Mouse (Mus musculus) T-cell, adult 2 months (primary cell): ENCODE data around the gene Gm44503.

Source experiments
- DNase-seq: peaks from one replicate; pipeline ENCODE4 v3.0.0; 2022; ENCODE audit warnings: low spot score

The Gm44503 gene

DNA sequence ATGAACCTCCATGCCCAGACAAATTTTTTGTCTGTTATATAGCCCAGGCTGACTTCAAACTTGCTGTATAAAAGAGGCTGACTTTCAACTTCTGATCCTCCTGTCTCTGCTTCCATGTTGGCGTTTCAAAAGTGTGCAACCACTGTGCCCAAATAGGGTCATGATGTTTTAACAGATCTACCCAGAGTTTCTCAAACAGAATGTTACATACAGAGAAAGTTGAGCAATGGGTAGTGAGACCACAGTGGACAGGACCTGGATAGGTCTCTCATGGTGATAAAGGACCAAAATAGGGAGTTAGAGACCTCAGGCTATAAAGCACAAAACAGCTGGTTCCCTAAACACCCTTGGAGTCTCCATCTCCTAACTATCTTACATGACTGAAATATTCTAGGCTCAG lies 71.8 kb downstream of the Gm44503 start:
- DNase-seq = no peak

GRCm38 (mm10) chr9:73031421-73031820 lies 72.8 kb downstream of the Gm44503 start:
- no peak for DNase-seq

DNA sequence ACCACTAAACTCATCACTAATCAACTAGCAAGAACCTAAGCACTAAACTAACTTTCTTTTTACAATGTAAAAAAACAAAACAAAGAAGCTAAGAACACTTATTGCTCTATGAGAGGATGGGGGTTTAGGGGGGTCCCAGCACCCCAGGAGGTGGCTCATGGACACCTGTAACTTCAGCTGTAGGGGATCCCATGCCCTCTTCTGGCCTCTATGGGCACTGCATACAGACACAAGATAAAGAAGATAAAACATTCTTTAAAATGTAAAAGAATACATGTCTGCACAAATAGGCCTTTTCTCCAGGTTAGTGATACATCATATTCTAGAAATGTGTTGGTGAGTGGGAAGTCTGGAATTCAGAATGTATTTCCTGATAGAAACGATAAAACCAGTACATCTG lies 74.8 kb downstream of the Gm44503 start:
- DNase-seq = no peak

- DNase-seq = peak; percentile 90
Measured at GRCm38 (mm10) chr9:73039222-73039945, 80.7 kb downstream of the Gm44503 start.

DNA sequence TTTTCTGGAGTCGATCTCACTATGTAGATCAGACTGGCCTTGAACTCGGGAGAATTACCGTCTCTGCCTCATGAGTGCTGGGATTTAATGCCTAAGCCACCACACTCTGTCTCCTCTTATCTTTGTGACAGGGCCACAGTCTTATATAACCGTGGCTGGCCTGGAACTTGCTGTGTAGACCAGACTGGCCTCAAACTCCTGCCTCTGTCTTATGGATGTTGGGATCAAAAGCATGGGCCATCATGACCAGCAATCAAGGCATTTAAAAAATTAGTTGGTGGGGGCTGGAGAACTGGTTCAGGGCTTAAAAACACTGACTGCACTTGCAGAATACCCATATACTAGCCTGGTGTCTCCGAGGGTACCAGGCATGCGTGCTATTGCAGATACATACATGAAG lies 81.4 kb downstream of the Gm44503 start, which contains the start of gene Pigb:
TSS of gene Pigb (minus strand) at position 299 of the 400 bp plus-strand sequence.
- no peak for DNase-seq

GRCm38 (mm10) chr9:73044146-73045079 lies 85.8 kb downstream of the Gm44503 start, which contains the start of gene Rab27a:
Gene Rab27a, plus strand, starts transcription at chr9:73044854.
- peak; percentile 86 for DNase-seq

- no peak for DNase-seq
Measured at GRCm38 (mm10) chr9:73045204-73045603, 86.6 kb downstream of the Gm44503 start.

DNA sequence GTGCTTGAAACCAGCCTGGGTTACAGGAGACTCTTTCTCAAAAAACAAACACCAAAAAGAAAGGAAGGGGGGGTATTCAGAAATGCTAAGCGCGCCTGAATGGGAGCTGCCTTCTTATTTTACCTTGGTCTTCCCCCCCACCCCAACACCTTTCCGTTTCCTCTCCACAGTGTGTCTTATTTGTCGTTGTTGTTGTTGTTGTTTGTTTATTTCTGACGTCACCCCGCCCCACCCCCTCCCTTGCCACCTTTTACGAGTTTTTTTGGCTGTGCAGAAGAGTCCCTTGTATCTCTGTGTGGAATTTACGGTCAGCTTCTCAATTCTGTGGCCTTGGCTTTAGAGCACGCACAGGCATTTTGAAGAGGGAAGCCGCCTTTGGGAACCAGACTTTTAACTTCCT lies 87.1 kb downstream of the Gm44503 start:
- DNase-seq = no peak

DNA sequence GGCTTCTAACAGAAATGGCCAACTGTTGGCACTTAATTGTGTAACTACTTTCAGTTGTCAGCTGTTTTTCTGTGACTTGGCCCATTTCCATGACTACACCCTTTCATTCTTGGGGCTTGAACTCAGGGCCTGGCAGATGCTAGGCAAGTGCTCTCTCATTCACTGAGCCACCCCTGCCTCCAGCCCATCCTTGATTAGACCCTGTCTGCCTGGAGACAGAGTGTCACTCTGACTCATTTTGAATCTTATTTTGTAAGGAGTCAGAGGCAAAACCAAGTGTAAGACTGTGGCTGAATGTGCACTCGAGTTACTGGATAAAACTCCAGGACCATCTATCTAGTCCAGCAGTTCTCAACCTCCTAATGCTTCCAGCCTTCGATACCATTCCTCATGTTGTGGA lies 89.3 kb downstream of the Gm44503 start:
- no peak for DNase-seq

DNA sequence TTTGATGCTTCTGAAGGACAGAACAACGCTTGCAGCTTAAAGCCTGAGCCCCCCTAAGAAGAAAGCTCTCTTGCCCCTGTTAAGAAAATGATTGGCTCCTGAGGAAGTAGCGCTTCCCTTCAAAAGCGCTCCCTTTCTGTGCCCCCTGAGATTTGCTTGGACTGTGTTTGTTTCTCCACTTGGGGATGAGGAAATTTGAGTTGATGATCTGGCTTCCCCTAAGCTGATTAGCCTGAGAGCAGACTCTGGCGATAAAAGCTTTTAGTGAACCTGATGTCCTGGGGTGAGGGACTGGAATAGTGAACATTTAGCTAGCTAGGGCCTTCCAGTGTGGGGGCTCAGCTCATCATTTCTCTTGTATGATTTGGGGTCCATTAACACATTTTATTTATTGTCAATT lies 90.3 kb downstream of the Gm44503 start:
- no peak for DNase-seq

- DNase-seq = no peak
Measured at GRCm38 (mm10) chr9:73049833-73050232, 91.2 kb downstream of the Gm44503 start.

DNA sequence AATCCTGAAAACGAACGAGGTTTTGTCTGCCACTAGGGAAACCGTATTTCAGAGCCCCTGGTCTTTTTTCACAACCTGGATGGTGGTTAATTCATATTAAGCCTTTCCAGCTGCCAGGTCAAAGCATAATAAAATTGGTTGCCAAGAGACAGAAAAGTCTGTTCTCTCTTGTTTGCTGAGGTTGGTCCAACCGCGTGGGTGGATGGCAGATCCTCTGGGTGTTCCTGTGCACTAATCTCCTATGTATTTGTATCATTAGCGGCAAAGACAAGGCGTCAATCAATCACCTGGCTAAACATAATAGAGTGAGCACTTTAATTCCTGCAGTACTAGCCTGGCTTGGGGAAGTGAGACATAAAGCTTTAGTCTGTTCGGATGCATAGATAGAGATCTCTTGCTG lies 92.0 kb downstream of the Gm44503 start:
- DNase-seq = no peak

GRCm38 (mm10) chr9:73055441-73055911 lies 96.8 kb downstream of the Gm44503 start:
- peak; percentile 34 for DNase-seq

GRCm38 (mm10) chr9:73059224-73059623 lies 100.6 kb downstream of the Gm44503 start:
- DNase-seq = no peak

DNA sequence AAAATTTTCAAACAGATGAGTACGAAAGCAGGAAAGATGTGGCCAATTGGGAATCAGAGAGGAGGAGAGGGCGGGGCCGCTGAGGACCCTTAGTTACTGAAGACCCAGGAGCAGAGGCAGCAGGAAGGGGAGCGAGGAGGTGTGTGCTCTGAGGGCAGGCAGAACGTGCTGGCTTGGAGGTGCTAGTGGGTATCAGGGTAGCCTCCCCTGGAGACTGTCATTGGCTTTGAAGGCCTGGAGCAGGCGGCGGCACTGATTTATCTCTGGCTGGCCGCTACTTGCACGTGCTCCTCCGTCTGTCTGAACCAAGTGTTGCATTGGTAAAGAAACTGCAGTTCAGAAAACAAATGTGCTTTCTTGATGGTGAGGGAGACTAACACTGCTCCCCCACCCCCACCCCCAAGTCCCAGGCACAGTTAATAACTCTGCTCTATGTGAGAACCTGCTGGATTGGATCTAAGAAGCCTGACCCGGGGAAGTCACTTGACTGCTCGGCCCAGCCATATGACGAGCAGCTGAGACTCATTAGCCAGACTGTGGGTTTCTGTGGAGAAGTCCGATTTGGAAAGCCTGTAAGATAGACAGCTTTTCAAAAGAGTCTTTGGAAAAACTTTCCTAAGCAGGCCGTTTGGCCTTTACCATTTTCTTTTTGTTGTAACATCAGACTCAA lies 105.1 kb downstream of the Gm44503 start:
- DNase-seq = no peak
